Mouse (Mus musculus) cerebellum, adult 9-11 months (tissue): ENCODE measurements at regions not wholly inside any gene's neighbourhood (a gene's known extent, or its start where the extent isn't known, plus 50 kb on each side); places are given as distances from the start of the nearest gene placed in this dataset.

Source experiments
- DNase-seq: peaks from one replicate; pipeline ENCODE4 v3.0.0; 2022

DNA sequence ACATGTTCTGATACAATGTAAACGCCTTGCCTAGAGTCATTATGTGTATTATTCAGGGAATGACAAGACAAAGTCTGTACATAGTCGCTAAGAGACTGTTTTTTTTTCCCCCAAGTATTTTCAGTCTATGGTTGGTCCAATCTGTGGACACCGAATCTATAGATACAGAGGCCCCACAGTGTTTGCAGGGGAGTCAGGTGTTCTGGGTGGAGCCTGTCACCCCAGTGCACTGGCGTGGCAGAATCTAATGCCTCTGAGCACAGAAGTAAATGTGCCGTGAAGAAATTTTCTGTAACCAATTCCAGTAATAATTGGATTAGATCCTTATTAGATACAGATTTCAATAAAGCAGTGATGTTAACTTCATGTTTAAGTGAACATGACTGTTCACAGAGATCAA, 1130.1 kb upstream of the Gulo start:
- DNase-seq, result no peak

DNA sequence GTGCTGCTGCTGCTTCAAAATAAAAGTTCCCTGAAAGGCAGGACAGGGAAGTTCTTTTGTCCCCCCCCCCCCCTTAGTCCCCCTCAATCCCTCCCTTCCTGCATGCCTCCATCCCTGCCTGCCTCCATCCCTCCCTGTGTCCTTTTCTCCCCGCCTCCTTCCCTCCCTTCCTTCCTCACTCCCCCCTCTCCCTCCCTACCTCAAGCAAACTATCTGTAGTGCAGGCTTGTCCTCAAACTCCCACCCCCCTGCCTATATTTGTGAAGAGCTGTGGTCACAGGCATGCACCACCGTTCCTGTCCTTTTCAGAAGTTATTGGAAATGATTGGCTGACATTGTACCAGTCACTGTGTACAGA, 1127.1 kb upstream of the Gulo start:
- no peak for DNase-seq

GRCm38 (mm10) chr14:67135221-67136140, 1126.5 kb upstream of the Gulo start:
- peak; percentile 48 for DNase-seq

DNA sequence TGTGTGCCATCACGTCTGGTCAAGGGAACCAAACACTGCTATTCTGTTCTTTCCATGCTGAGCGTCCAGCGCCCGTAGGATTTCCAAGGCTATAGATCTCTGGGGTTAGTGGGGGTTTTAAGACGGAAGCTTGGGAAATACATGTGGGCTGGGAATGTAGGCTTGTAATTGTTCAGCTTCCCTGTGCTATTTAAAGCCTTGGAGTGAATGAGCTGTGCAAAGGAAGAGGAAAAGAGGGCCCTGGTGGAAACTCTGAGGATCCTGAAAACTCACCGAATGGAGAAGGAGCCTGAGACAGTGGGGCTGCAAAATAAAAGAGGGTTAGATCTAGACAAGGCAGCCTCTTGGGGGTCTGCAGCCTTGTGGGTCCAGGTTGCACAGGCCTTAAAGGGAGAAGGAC, 1124.2 kb upstream of the Gulo start:
- no peak for DNase-seq

GRCm38 (mm10) chr14:67127118-67127517, 1118.1 kb upstream of the Gulo start:
- DNase-seq, result no peak

DNA sequence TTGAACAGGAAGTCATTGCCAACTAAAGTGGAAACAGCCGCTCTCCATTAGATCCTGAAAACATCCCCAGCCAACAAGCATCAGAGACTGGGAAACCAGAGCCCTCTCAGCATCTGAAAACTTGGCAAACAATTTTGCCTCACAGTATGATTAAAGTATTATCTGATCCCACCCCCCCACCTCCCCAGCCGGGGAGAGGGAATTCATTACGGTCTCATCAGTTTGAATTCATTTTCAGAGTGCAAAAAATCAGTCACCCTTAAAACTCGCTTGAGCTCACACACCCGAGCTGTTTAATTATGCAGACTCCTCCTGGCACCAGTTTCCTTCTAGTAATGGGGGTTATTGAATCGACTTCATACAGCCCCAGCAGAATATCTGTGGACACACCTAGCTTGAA, 1117.2 kb upstream of the Gulo start:
- DNase-seq, result no peak

DNA sequence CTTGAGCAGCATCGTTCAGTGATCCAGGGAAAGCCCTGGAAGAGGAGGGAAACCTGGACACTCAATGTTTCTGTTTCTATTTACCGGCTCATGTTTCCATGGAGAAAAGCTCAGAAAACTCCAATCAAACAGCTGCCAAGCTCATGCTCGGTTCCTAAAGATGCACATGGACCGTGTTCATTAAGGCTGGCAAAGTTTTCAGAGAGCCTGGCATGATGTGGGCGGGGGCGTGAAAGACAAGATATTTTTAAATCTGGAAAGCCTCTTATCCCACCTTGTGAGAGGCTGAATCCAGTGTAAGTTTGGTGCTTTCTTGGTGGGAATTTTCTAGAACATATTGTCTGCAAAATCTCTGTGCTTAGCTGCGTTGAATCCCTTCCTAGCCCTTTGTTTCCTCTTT, 1114.3 kb upstream of the Gulo start:
- no peak for DNase-seq
